Mouse (Mus musculus): ENCODE data around the gene Slf2. TPM values are rescaled to one million over a fixed set of nuclear protein-coding genes. Genes with fewer than 3 reads are reported as not detected.

Gene Slf2
- total and polyA plus RNA-seq, 3 experiments, result 44.1 to 79.7 (median 79.5) TPM

DNA sequence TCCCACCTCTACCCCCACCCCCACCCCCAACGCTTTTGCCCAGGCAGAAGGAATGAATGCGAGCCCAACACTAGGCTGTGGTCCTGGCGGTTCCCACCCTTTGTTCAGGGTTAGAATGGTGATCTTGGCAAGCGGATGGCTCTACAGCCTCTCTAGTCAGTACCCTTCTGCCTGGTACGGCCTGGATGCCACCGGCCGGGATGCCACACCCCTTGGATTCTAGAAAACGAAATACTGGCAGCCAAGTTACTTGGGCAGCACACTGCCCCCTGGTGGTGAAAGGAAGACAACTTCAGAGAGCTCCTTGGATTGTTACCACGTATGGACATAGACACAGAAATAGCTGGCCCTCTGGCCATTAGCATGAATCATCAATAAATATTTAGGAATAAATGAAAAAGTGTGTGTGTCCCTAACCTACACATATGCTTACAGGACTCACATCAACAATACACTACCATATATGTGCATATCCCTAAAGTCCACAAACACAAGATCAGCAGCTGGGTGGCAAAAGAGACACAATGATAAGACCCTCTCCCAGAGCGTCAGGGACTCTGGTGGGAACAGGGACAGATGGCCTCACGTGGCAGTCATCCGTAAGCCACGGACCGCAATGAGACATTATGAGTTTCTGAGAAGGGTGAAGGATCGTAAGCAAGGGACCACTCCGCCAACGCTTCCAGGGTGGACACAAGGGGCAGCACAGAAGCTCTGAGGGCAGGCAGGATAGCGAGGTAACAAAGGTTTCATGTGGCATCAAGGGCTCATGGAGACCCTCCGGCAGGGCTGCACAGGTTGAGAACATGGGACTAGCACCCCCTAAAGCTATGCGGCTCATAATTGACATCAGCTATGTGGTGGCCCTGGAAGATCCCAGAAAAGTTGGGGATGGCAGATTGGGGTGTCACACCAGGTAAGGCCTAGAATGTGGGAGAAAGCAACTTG, 100.1 kb downstream of the Slf2 start:
- Histone ChIP-seq H3K4me1 (ENCODE audit: insufficient read depth, low read depth, low read length) (peaks cover 29% of the 10 kb centered on the region), H3K4me3 (ENCODE audit: low read depth, low read length) (peak overlapping the region; percentile 28; the same call in 1 of the 2 replicates), H3K27me3 (ENCODE audit: insufficient read depth, low read length) (peaks cover 15% of the 10 kb centered on the region), H3K36me3 (replicated peaks) (peaks cover 27% of the 10 kb centered on the region), H3K9me3 (replicated peaks) (no peaks in the 10 kb centered on the region)
- ATAC-seq (ENCODE audit: extremely low read depth, insufficient number of reproducible peaks, low FRiP score, poor library complexity, severe bottlenecking) (no peak), DNase-seq (ENCODE audit: low spot score) (peak; percentile 53)
- TF ChIP-seq TAL1 (conservative IDR thresholded peaks at IDR 0.05; ENCODE audit: low read depth, low read length), result no peak
- TF ChIP-seq CTCF (IDR thresholded peaks at IDR 0.05; ENCODE audit: low read depth, low read length), result peak; percentile 76; the same call in 1 of the 2 replicates

DNA sequence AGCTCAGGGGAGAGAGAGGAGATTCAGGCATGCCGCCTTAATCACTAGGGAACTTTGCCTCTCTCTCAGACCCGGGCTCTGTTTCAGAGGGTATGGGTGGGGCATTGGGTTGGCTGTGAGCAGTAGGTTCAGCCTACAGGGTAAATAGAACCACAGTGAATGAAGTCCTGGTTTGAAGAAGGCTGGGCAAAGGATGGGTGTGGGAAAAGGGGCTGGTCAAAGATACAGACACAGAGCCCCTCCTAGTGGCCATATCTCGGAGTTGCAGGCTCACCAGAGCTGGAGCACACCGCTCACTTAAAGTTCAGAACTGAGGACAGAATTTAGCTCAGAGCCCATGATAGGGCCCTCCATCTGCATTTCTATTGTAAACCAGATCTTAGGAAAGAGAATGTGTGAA, 100.8 kb downstream of the Slf2 start:
- Histone ChIP-seq H3K27me3 (ENCODE audit: insufficient read depth, low read length) (peaks cover 22% of the 10 kb centered on the region), H3K4me3 (ENCODE audit: low read depth, low read length) (no peak overlapping the region), H3K9me3 (replicated peaks) (no peaks in the 10 kb centered on the region), H3K4me1 (ENCODE audit: insufficient read depth, low read depth, low read length) (peaks cover 31% of the 10 kb centered on the region), H3K36me3 (replicated peaks) (peaks cover 19% of the 10 kb centered on the region)
- DNase-seq (ENCODE audit: low spot score), result no peak
- ATAC-seq (ENCODE audit: extremely low read depth, insufficient number of reproducible peaks, low FRiP score, poor library complexity, severe bottlenecking), result no peak
- TF ChIP-seq POLR2AphosphoS5 (IDR thresholded peaks at IDR 0.05; ENCODE audit: insufficient replicate concordance, low read depth, low read length) (no peak), GATA2 (IDR thresholded peaks at IDR 0.05; ENCODE audit: borderline replicate concordance, low read depth, low read length) (no peak), GATA1 (IDR thresholded peaks at IDR 0.05; ENCODE audit: borderline replicate concordance, low read length) (no peak), CTCF (IDR thresholded peaks at IDR 0.05; ENCODE audit: low read depth, low read length) (peak; percentile 28; the same call in 1 of the 2 replicates)

Other genes with a start within 250 kb of the Slf2 start
- gene Pax2, start 175.1 kb upstream of the Slf2 start, total RNA-seq (2014; fragmentation: Nextera tagmentation), result not detected in 2 replicates
- gene Pax2, start 175.1 kb upstream of the Slf2 start, total RNA-seq (2017), result 0.27 TPM in 1 of 2 replicates, not detected in the other
- gene Pax2, start 175.1 kb upstream of the Slf2 start, polyA plus RNA-seq (2012), result not detected in 2 replicates
- gene Sema4g, start 58.0 kb downstream of the Slf2 start, total RNA-seq (2014; fragmentation: Nextera tagmentation), result 0.30 TPM in 1 of 2 replicates, not detected in the other
- 0.12 and 0.22 TPM in 2 replicates for gene Sema4g, start 58.0 kb downstream of the Slf2 start, total RNA-seq (2017)
- 0.11 and 0.13 TPM in 2 replicates for gene Sema4g, start 58.0 kb downstream of the Slf2 start, polyA plus RNA-seq (2012)
- gene Twnk, start 74.5 kb downstream of the Slf2 start, total RNA-seq (2014; fragmentation: Nextera tagmentation), result 19.3 and 22.4 TPM in 2 replicates
- 20.4 and 22.0 TPM in 2 replicates for gene Twnk, start 74.5 kb downstream of the Slf2 start, total RNA-seq (2017)
- 14.1 and 14.7 TPM in 2 replicates for gene Twnk, start 74.5 kb downstream of the Slf2 start, polyA plus RNA-seq (2012)
- gene Mrpl43, start 75.3 kb downstream of the Slf2 start, total RNA-seq (2014; fragmentation: Nextera tagmentation), result 35.6 and 41.8 TPM in 2 replicates
- 39.7 and 42.2 TPM in 2 replicates for gene Mrpl43, start 75.3 kb downstream of the Slf2 start, total RNA-seq (2017)
- 91.6 and 94.7 TPM in 2 replicates for gene Mrpl43, start 75.3 kb downstream of the Slf2 start, polyA plus RNA-seq (2012)
- gene Lzts2, start 83.3 kb downstream of the Slf2 start, total RNA-seq (2014; fragmentation: Nextera tagmentation), result 25.6 and 32.7 TPM in 2 replicates
- 21.7 and 28.5 TPM in 2 replicates for gene Lzts2, start 83.3 kb downstream of the Slf2 start, total RNA-seq (2017)
- gene Lzts2, start 83.3 kb downstream of the Slf2 start, polyA plus RNA-seq (2012), result 122 and 157 TPM in 2 replicates
- gene Pdzd7, start 114.6 kb downstream of the Slf2 start, total RNA-seq (2014; fragmentation: Nextera tagmentation), result not detected in 2 replicates
- gene Pdzd7, start 114.6 kb downstream of the Slf2 start, total RNA-seq (2017), result 0.05 TPM in 1 of 2 replicates, not detected in the other
- 0.02 and 0.04 TPM in 2 replicates for gene Pdzd7, start 114.6 kb downstream of the Slf2 start, polyA plus RNA-seq (2012)
- 26.1 and 34.6 TPM in 2 replicates for gene Sfxn3, start 116.4 kb downstream of the Slf2 start, total RNA-seq (2014; fragmentation: Nextera tagmentation)
- 7.4 TPM in 2 replicates for gene Sfxn3, start 116.4 kb downstream of the Slf2 start, total RNA-seq (2017)
- gene Sfxn3, start 116.4 kb downstream of the Slf2 start, polyA plus RNA-seq (2012), result 4.4 and 6.7 TPM in 2 replicates
- 0.60 TPM in 1 of 2 replicates, not detected in the other for gene Kazald1, start 144.1 kb downstream of the Slf2 start, total RNA-seq (2014; fragmentation: Nextera tagmentation)
- 0.35 and 0.49 TPM in 2 replicates for gene Kazald1, start 144.1 kb downstream of the Slf2 start, total RNA-seq (2017)
- 0.39 and 0.41 TPM in 2 replicates for gene Kazald1, start 144.1 kb downstream of the Slf2 start, polyA plus RNA-seq (2012)
- not detected in 2 replicates for gene Tlx1, start 219.5 kb downstream of the Slf2 start, total RNA-seq (2014; fragmentation: Nextera tagmentation)
- gene Tlx1, start 219.5 kb downstream of the Slf2 start, total RNA-seq (2017), result 0.06 and 0.16 TPM in 2 replicates
- not detected in 2 replicates for gene Tlx1, start 219.5 kb downstream of the Slf2 start, polyA plus RNA-seq (2012)